ENCODE assay signal across 9 mouse cellular contexts in the genomic region with DNA sequence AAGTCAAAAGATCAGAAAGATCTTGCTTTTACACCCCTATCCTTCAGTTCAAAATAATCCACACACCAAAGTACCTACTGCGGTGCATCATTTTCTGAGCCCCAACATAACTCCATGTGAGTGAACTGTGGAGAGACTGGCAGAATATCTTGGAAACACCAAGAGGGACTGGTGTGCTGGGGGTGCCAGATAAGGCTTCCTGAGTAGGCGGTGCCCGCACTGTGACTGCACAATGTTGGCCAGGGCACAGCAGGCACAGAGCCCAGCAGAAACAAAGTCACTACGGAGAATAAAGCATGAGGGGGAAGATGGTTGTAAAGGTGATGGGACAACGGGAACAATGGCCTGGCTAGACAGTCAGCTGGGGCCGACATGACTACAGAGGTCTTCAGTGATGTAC.
DNase-seq lines count a peak whose midpoint lies in the region; ATAC-seq and TF ChIP-seq lines count a peak whose summit lies in the region.
"Had no signal": no experiment of that assay in that cellular context is flagged by ENCODE, and none has a peak within 500 bp of the region (broad histone marks: within the 10 kb centered on the region; RNA-seq: fewer than 3 reads in every experiment).

No protein-coding gene starts in this region.

- TF ChIP-seq CTCF in intestine, postnatal 0 days (IDR thresholded peaks at IDR 0.05; ENCODE audit: low read depth): no peak

- DNase-seq in cerebellum, postnatal 36 days: no peak
- no peak for DNase-seq in layer of hippocampus, adult 8-10 months (ENCODE audit: low spot score in 2 of 2)

- no peaks in the 10 kb centered on the region for H3K36me3 ChIP-seq in intestine, embryonic 15.5 days
- H3K36me3 ChIP-seq in intestine, postnatal 0 days (ENCODE audit: control insufficient read depth, insufficient read depth): peaks cover 5% of the 10 kb centered on the region; the same call in 1 of the 2 replicates
- no peaks in the 10 kb centered on the region for H3K36me3 ChIP-seq in liver, embryonic 16.5 days (ENCODE audit: control insufficient read depth, insufficient read depth)
- H3K36me3 ChIP-seq in stomach, embryonic 14.5 days (ENCODE audit: control insufficient read depth, insufficient read depth, low read length): no peaks in the 10 kb centered on the region
- no peaks in the 10 kb centered on the region for H3K36me3 ChIP-seq in forebrain, embryonic 16.5 days (ENCODE audit: control insufficient read depth, insufficient read depth)
- H3K36me3 ChIP-seq: embryonic facial prominence, embryonic 15.5 days had no signal

- no peaks in the 10 kb centered on the region for H3K27me3 ChIP-seq in intestine, embryonic 15.5 days (replicated peaks)
- H3K27me3 ChIP-seq in intestine, postnatal 0 days (replicated peaks; ENCODE audit: control insufficient read depth, insufficient read depth, low read length): no peaks in the 10 kb centered on the region
- no peaks in the 10 kb centered on the region for H3K27me3 ChIP-seq in liver, embryonic 16.5 days (ENCODE audit: control insufficient read depth, insufficient read depth, low read depth, low read length)
- H3K27me3 ChIP-seq in stomach, embryonic 14.5 days (ENCODE audit: control insufficient read depth, insufficient read depth, low read length): no peaks in the 10 kb centered on the region
- H3K27me3 ChIP-seq in forebrain, embryonic 16.5 days (replicated peaks; ENCODE audit: control insufficient read depth, insufficient read depth, low read length): no peaks in the 10 kb centered on the region
- H3K27me3 ChIP-seq: embryonic facial prominence, embryonic 15.5 days had no signal

- no peak overlapping the region for H3K4me3 ChIP-seq in intestine, embryonic 15.5 days (replicated peaks)
- H3K4me3 ChIP-seq in intestine, postnatal 0 days (ENCODE audit: low read depth, low read length): no peak overlapping the region
- peak overlapping the region; percentile 40 for H3K4me3 ChIP-seq in liver, embryonic 16.5 days (ENCODE audit: low read depth, low read length)
- no peak overlapping the region for H3K4me3 ChIP-seq in stomach, embryonic 14.5 days (ENCODE audit: low read depth, low read length)
- H3K4me3 ChIP-seq in forebrain, embryonic 16.5 days (replicated peaks; ENCODE audit: low read length): no peak overlapping the region
- H3K4me3 ChIP-seq: embryonic facial prominence, embryonic 15.5 days had no signal

- peak; percentile 76 for ATAC-seq in intestine, embryonic 15.5 days
- no peak for ATAC-seq in intestine, postnatal 0 days
- peak; percentile 91 for ATAC-seq in common myeloid progenitor, adult 5-6 weeks (replicated peaks; ENCODE audit: low read depth, poor library complexity, severe bottlenecking)
- peak; percentile 98 for ATAC-seq in liver, embryonic 16.5 days (ENCODE audit: low read depth)
- peak; percentile 81; the same call in 1 of the 2 replicates for ATAC-seq in stomach, embryonic 14.5 days (ENCODE audit: insufficient number of reproducible peaks, insufficient read depth, low FRiP score, low read depth)
- ATAC-seq in forebrain, embryonic 16.5 days: no peak

- WGBS in intestine, embryonic 15.5 days: 87% methylated on average over 6 of the region's 6 CpGs
- 87% methylated on average over 6 of the region's 6 CpGs for WGBS in intestine, postnatal 0 days
- WGBS in liver, embryonic 16.5 days (ENCODE audit: insufficient replicate concordance): 34% methylated on average over 6 of the region's 6 CpGs
- WGBS in stomach, embryonic 14.5 days: 86% methylated on average over 6 of the region's 6 CpGs
- 71% methylated on average over 6 of the region's 6 CpGs for WGBS in forebrain, embryonic 16.5 days

- no peak overlapping the region for H3K9ac ChIP-seq in intestine, embryonic 15.5 days
- H3K9ac ChIP-seq in intestine, postnatal 0 days (ENCODE audit: low read depth, low read length): no peak overlapping the region
- H3K9ac ChIP-seq in liver, embryonic 16.5 days (ENCODE audit: low read depth, low read length): peak overlapping the region; percentile 47
- no peak overlapping the region for H3K9ac ChIP-seq in stomach, embryonic 14.5 days (replicated peaks; ENCODE audit: low read depth, low read length)
- no peak overlapping the region for H3K9ac ChIP-seq in forebrain, embryonic 16.5 days (replicated peaks; ENCODE audit: low read depth, low read length)
- H3K9ac ChIP-seq: embryonic facial prominence, embryonic 15.5 days had no signal

- H3K4me1 ChIP-seq in intestine, embryonic 15.5 days (replicated peaks): peaks cover 18% of the 10 kb centered on the region
- H3K4me1 ChIP-seq in intestine, postnatal 0 days (replicated peaks; ENCODE audit: control insufficient read depth, insufficient read depth, low read length): peaks cover 7% of the 10 kb centered on the region
- peaks cover 49% of the 10 kb centered on the region for H3K4me1 ChIP-seq in liver, embryonic 16.5 days (ENCODE audit: control insufficient read depth, low read depth, low read length)
- H3K4me1 ChIP-seq in stomach, embryonic 14.5 days (ENCODE audit: control insufficient read depth, insufficient read depth, low read length): peaks cover 16% of the 10 kb centered on the region
- H3K4me1 ChIP-seq in forebrain, embryonic 16.5 days (replicated peaks; ENCODE audit: control insufficient read depth, insufficient read depth, low read length): peaks cover 4% of the 10 kb centered on the region; the same call in 1 of the 2 replicates

- H3K9me3 ChIP-seq in intestine, embryonic 15.5 days: no peaks in the 10 kb centered on the region
- no peaks in the 10 kb centered on the region for H3K9me3 ChIP-seq in intestine, postnatal 0 days (ENCODE audit: control insufficient read depth)
- H3K9me3 ChIP-seq in liver, embryonic 16.5 days (replicated peaks; ENCODE audit: control insufficient read depth, low read length): no peaks in the 10 kb centered on the region
- H3K9me3 ChIP-seq in stomach, embryonic 14.5 days (ENCODE audit: control insufficient read depth, low read depth, low read length): no peaks in the 10 kb centered on the region
- H3K9me3 ChIP-seq in forebrain, embryonic 16.5 days (ENCODE audit: control insufficient read depth, low read length): no peaks in the 10 kb centered on the region
- H3K9me3 ChIP-seq: embryonic facial prominence, embryonic 15.5 days had no signal

- no peak overlapping the region for H3K27ac ChIP-seq in intestine, embryonic 15.5 days
- no peak overlapping the region for H3K27ac ChIP-seq in intestine, postnatal 0 days (ENCODE audit: low read depth, low read length)
- peak overlapping the region; percentile 90 for H3K27ac ChIP-seq in liver, embryonic 16.5 days (ENCODE audit: low read length)
- no peak overlapping the region for H3K27ac ChIP-seq in stomach, embryonic 14.5 days (ENCODE audit: low read length)
- H3K27ac ChIP-seq in forebrain, embryonic 16.5 days (ENCODE audit: low read length): no peak overlapping the region
- H3K27ac ChIP-seq: embryonic facial prominence, embryonic 15.5 days had no signal

- H3K4me2 ChIP-seq in intestine, embryonic 15.5 days (replicated peaks): no peak overlapping the region
- H3K4me2 ChIP-seq in intestine, postnatal 0 days (replicated peaks; ENCODE audit: low read depth): no peak overlapping the region
- H3K4me2 ChIP-seq in liver, embryonic 16.5 days (ENCODE audit: low read depth, low read length): peak overlapping the region; percentile 65
- no peak overlapping the region for H3K4me2 ChIP-seq in stomach, embryonic 14.5 days (replicated peaks; ENCODE audit: low read depth, low read length)
- H3K4me2 ChIP-seq in forebrain, embryonic 16.5 days (ENCODE audit: low read length): no peak overlapping the region
- H3K4me2 ChIP-seq: embryonic facial prominence, embryonic 15.5 days had no signal

Comparison
In these comparisons a context has a peak if more than half of its experiments do, and no peak if none do; other contexts are left out.
1. ATAC-seq: peak in intestine, embryonic 15.5 days (single experiment), common myeloid progenitor, adult 5-6 weeks (single experiment), liver, embryonic 16.5 days (single experiment) and stomach, embryonic 14.5 days (single experiment); none in intestine, postnatal 0 days (single experiment) and forebrain, embryonic 16.5 days (single experiment).